Mouse (Mus musculus): ENCODE data around the gene Smurf1.

The Smurf1 gene

GRCm38 (mm10) chr5:144954432-144954831, 11.2 kb downstream of the Smurf1 start:
- no peak for DNase-seq (ENCODE audit: low spot score in 2 of 2)

- DNase-seq (ENCODE audit: low spot score in 2 of 2) = no peak
Measured at GRCm38 (mm10) chr5:144952592-144952991, 13.1 kb downstream of the Smurf1 start.

- DNase-seq (ENCODE audit: low spot score in 2 of 2) = no peak
Measured at GRCm38 (mm10) chr5:144950428-144951051, 15.1 kb downstream of the Smurf1 start.

- no peak for DNase-seq (ENCODE audit: low spot score in 2 of 2)
Measured at GRCm38 (mm10) chr5:144949856-144950255, 15.8 kb downstream of the Smurf1 start.

- no peak for DNase-seq (ENCODE audit: low spot score in 2 of 2)
Measured at GRCm38 (mm10) chr5:144948422-144948821, 17.2 kb downstream of the Smurf1 start.

GRCm38 (mm10) chr5:144948002-144948401, 17.6 kb downstream of the Smurf1 start:
- DNase-seq (ENCODE audit: low spot score in 2 of 2) = no peak

GRCm38 (mm10) chr5:144946032-144946431, 19.6 kb downstream of the Smurf1 start:
- DNase-seq (ENCODE audit: low spot score in 2 of 2) = no peak

GRCm38 (mm10) chr5:144944932-144945331, 20.7 kb downstream of the Smurf1 start:
- DNase-seq (ENCODE audit: low spot score in 2 of 2) = no peak

GRCm38 (mm10) chr5:144944370-144944769, 21.3 kb downstream of the Smurf1 start:
- no peak for DNase-seq (ENCODE audit: low spot score in 2 of 2)

GRCm38 (mm10) chr5:144943346-144943745, 22.3 kb downstream of the Smurf1 start:
- no peak for DNase-seq (ENCODE audit: low spot score in 2 of 2)

- DNase-seq (ENCODE audit: low spot score in 2 of 2) = no peak
Measured at GRCm38 (mm10) chr5:144942431-144942830, 23.2 kb downstream of the Smurf1 start.

- no peak for DNase-seq (ENCODE audit: low spot score in 2 of 2)
Measured at GRCm38 (mm10) chr5:144940904-144941303, 24.7 kb downstream of the Smurf1 start.

GRCm38 (mm10) chr5:144937304-144937703, 28.3 kb downstream of the Smurf1 start:
- no peak for DNase-seq (ENCODE audit: low spot score in 2 of 2)

GRCm38 (mm10) chr5:144933486-144933885, 32.2 kb downstream of the Smurf1 start:
- no peak for DNase-seq (ENCODE audit: low spot score in 2 of 2)

- DNase-seq (ENCODE audit: low spot score in 2 of 2) = no peak
Measured at GRCm38 (mm10) chr5:144931841-144932240, 33.8 kb downstream of the Smurf1 start.

GRCm38 (mm10) chr5:144928856-144929713, 36.6 kb downstream of the Smurf1 start:
- no peak for DNase-seq (ENCODE audit: low spot score in 2 of 2)

- no peak for DNase-seq (ENCODE audit: low spot score in 2 of 2)
Measured at GRCm38 (mm10) chr5:144926275-144926674, 39.4 kb downstream of the Smurf1 start.

GRCm38 (mm10) chr5:144923351-144923750, 42.3 kb downstream of the Smurf1 start:
- DNase-seq (ENCODE audit: low spot score in 2 of 2) = peak in 1 of 2 experiments; percentile 65

- no peak for DNase-seq (ENCODE audit: low spot score in 2 of 2)
Measured at GRCm38 (mm10) chr5:144919790-144920189, 45.9 kb downstream of the Smurf1 start.

- DNase-seq (ENCODE audit: low spot score in 2 of 2) = no peak
Measured at GRCm38 (mm10) chr5:144919194-144919593, 46.5 kb downstream of the Smurf1 start.

- no peak for DNase-seq (ENCODE audit: low spot score in 2 of 2)
Measured at GRCm38 (mm10) chr5:144918204-144918603, 47.4 kb downstream of the Smurf1 start.

- no peak for DNase-seq (ENCODE audit: low spot score in 2 of 2)
Measured at GRCm38 (mm10) chr5:144917172-144917571, 48.5 kb downstream of the Smurf1 start.

- DNase-seq (ENCODE audit: low spot score in 2 of 2) = no peak
Measured at GRCm38 (mm10) chr5:144915828-144916227, 49.8 kb downstream of the Smurf1 start.

All from frontal cortex, postnatal 10 days (tissue).